ENCODE assay signal across 8 mouse cellular contexts in the genomic region with DNA sequence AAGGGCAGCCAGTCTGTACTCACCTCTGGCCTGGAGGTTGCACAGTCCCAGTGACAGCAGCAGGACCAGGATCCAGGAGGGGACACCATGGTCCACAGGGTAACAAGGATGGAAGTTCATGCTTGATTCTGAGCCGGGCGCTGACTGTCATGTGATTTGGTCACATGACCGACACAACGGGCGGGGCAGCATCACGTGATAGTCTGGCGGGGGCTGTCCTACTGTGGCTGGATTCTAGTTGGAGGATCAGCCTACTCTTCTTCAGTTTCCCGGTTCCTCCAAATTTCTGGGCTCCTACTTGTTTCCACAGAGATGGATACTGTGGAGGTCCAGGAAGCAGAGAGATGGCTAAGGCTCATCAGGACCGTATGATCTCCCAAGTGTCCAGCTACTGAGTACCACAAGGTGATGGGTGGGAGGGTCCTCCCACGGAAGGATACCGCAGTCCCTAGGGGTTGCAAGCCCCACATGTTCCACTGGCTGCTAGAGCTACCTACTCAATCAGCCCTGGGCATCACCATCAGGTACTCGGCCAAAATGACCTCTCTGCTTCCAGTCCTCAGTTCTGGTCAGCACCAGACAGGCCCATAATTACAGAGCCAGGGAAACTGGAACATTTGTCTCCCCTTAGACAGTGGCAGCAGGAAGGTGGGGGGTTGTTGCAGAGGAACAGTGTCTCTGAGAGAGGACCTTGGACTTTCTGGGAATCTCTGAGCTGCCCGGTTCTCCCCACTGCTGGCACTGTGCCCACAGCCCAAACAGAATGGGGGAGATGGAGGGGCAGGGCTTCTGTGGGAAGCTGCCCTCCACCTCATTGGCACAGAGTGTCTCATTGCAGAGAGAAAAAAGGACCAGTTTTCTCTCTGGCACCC. TPM values are rescaled to one million over a fixed set of nuclear protein-coding genes. Genes with fewer than 3 reads are reported as not detected.
DNase-seq lines count a peak whose midpoint lies in the region; ATAC-seq lines count a peak whose summit lies in the region.

A gene (minus strand): TSS at position 152 of the 872 bp plus-strand sequence.

- ATAC-seq in hindbrain, embryonic 12.5 days (ENCODE audit: low FRiP score), result peak; percentile 74

- H3K4me2 ChIP-seq in hindbrain, embryonic 12.5 days (replicated peaks), result peak within 1 kb of the TSS; percentile 80

- H3K9me3 ChIP-seq in hindbrain, embryonic 12.5 days (replicated peaks), result no peaks in the 10 kb centered on the region

- H3K27ac ChIP-seq in hindbrain, embryonic 12.5 days, result no peak within 1 kb of the TSS

- peak within 1 kb of the TSS; percentile 66 for H3K9ac ChIP-seq in hindbrain, embryonic 12.5 days

- H3K27me3 ChIP-seq in hindbrain, embryonic 12.5 days, result no peaks in the 10 kb centered on the region

- peak within 1 kb of the TSS; percentile 52 for H3K4me3 ChIP-seq in hindbrain, embryonic 12.5 days

- peaks cover 20% of the 10 kb centered on the region for H3K4me1 ChIP-seq in hindbrain, embryonic 12.5 days

- peaks cover 22% of the 10 kb centered on the region for H3K36me3 ChIP-seq in hindbrain, embryonic 12.5 days

- 9% methylated on average over 13 of the region's 13 CpGs for WGBS in hindbrain, embryonic 12.5 days

- peak; percentile 73 for DNase-seq in T-cell, adult 2 months (ENCODE audit: low spot score)
- peak; percentile 88 to 92 for DNase-seq in cerebellum, postnatal 14 days
- peak; percentile 72 to 78 for DNase-seq in frontal cortex, postnatal 14 days (ENCODE audit: low spot score in 2 of 2)
- peak; percentile 65 to 86 for DNase-seq in layer of hippocampus, postnatal 14 days (ENCODE audit: low spot score in 2 of 2)
- peak; percentile 92 for DNase-seq in lung, postnatal 10 days
- peak; percentile 70 for DNase-seq in ovary, postnatal 14 days (ENCODE audit: low spot score)
- peak; percentile 49 to 56 for DNase-seq in thymus, postnatal 10 days (ENCODE audit: low spot score in 2 of 2)

RNA-seq across cellular contexts. Expression of the gene that starts here (rescaled TPM):
- 21.9 and 23.5 TPM in 2 replicates for polyA plus RNA-seq in hindbrain, embryonic 12.5 days (2016; fragmentation: Nextera tagmentation; extraction: Ambion mirVana)
- 10 to 100 TPM; 24.7 to 29.4 TPM for total RNA-seq in layer of hippocampus, postnatal 14 days (2021)
